Mouse (Mus musculus) MEL (cell line): ENCODE measurements at regions not wholly inside any gene's neighbourhood (a gene's known extent, or its start where the extent isn't known, plus 50 kb on each side); places are given as distances from the start of the nearest gene placed in this dataset.

Experiments
- DNase-seq: peaks from one replicate; pipeline ENCODE4 v3.0.0; 2011; ENCODE audit warnings: low read depth, low spot score
- H3K27ac ChIP-seq: 2 replicates; pipeline ENCODE4 v1.5.1; 2012; ENCODE audit warnings: low read depth, mild to moderate bottlenecking, control low read depth, low read length, moderate library complexity; ENCODE audit not compliant: control insufficient read depth
- H3K27me3 ChIP-seq, 2 experiments: fragments of 150-350 bp in 1 of 2; sonication (generic) in 1 of 2; 2 replicates each; pipeline ENCODE4 v1.6.1; 2012; ENCODE audit warnings: low read length in 2 of 2, mild to moderate bottlenecking in 2 of 2, improper control_type of control experiment in 1 of 2, moderate library complexity in 1 of 2; ENCODE audit not compliant: insufficient read depth in 2 of 2, control insufficient read depth in 1 of 2
- H3K36me3 ChIP-seq, 2 experiments: 2 replicates each; pipeline ENCODE4 v1.6.1; 2012 to 2014; ENCODE audit warnings: low read length in 2 of 2, improper control_type of control experiment in 1 of 2, inconsistent platforms in 1 of 2, mild to moderate bottlenecking in 1 of 2; ENCODE audit not compliant: insufficient read depth in 2 of 2, control insufficient read depth in 1 of 2
- H3K4me1 ChIP-seq, 2 experiments: fragments of 150-350 bp in 1 of 2; sonication (generic) in 1 of 2; 2 replicates each; pipeline ENCODE4 v1.6.1; 2012; ENCODE audit warnings: low read length in 2 of 2, improper control_type of control experiment in 1 of 2, mild to moderate bottlenecking in 1 of 2; ENCODE audit not compliant: insufficient read depth in 2 of 2, control insufficient read depth in 1 of 2
- H3K4me3 ChIP-seq, 2 experiments: fragments of 150-350 bp in 1 of 2; sonication (generic) in 1 of 2; 2 replicates each; pipeline ENCODE4 v1.5.1; 2012; ENCODE audit warnings: low read depth in 2 of 2, low read length in 2 of 2, mild to moderate bottlenecking in 2 of 2, moderate library complexity in 2 of 2, control low read depth in 1 of 2, improper control_type of control experiment in 1 of 2; ENCODE audit not compliant: control insufficient read depth in 1 of 2, insufficient read depth in 1 of 2
- H3K79me2 ChIP-seq: 2 replicates; pipeline ENCODE4 v1.6.1; 2012; ENCODE audit warnings: mild to moderate bottlenecking, low read length, moderate library complexity; ENCODE audit not compliant: control insufficient read depth, poor library complexity, insufficient read depth
- H3K9ac ChIP-seq: 2 replicates; pipeline ENCODE4 v1.6.1; 2012; ENCODE audit warnings: low read depth, mild to moderate bottlenecking, control low read depth, low read length, moderate library complexity; ENCODE audit not compliant: control insufficient read depth, poor library complexity, severe bottlenecking
- H3K9me3 ChIP-seq: fragments of 150-350 bp; sonication (generic); replicated peaks from 2 replicates; pipeline ENCODE4 v1.6.1; 2012; ENCODE audit warnings: mild to moderate bottlenecking, low read length, improper control_type of control experiment, moderate library complexity; ENCODE audit not compliant: insufficient read depth
- BHLHE40 ChIP-seq: IDR thresholded peaks from 2 replicates; pipeline ENCODE4 v1.6.1; 2012; ENCODE audit warnings: low read depth, mild to moderate bottlenecking, inconsistent platforms, low read length, improper control_type of control experiment, borderline replicate concordance
- CHD1 ChIP-seq: IDR thresholded peaks from 2 replicates; pipeline ENCODE4 v1.6.1; 2012; ENCODE audit warnings: low read depth, mild to moderate bottlenecking, inconsistent platforms, low read length, improper control_type of control experiment
- CTCF ChIP-seq, 3 experiments: IDR thresholded peaks in 2 of 3; conservative IDR thresholded peaks in 1 of 3; 2 replicates each; pipeline ENCODE4 v1.5.1; 2011 to 2012; ENCODE audit warnings: low read length in 3 of 3, low read depth in 2 of 3, mild to moderate bottlenecking in 2 of 3, improper control_type of control experiment in 1 of 3, inconsistent platforms in 1 of 3, mixed read lengths in 1 of 3, moderate library complexity in 1 of 3; ENCODE audit not compliant: control insufficient read depth in 1 of 3, insufficient read depth in 1 of 3, poor library complexity in 1 of 3, severe bottlenecking in 1 of 3
- E2F4 ChIP-seq: IDR thresholded peaks from 2 replicates; pipeline ENCODE4 v1.6.1; 2011; ENCODE audit warnings: low read depth, low read length, improper control_type of control experiment, borderline replicate concordance
- EP300 ChIP-seq, 2 experiments: IDR thresholded peaks; 2 replicates each; pipeline ENCODE4 v1.6.1; 2011; ENCODE audit warnings: improper control_type of control experiment in 2 of 2, low read length in 2 of 2, low read depth in 1 of 2, mild to moderate bottlenecking in 1 of 2
- ETS1 ChIP-seq: IDR thresholded peaks from 2 replicates; pipeline ENCODE4 v1.6.1; 2012; ENCODE audit warnings: low read depth, mild to moderate bottlenecking, inconsistent platforms, low read length, improper control_type of control experiment, moderate library complexity
- GABPA ChIP-seq: IDR thresholded peaks from 2 replicates; pipeline ENCODE4 v1.6.1; 2012; ENCODE audit warnings: low read depth, mild to moderate bottlenecking, inconsistent platforms, low read length, improper control_type of control experiment, moderate library complexity
- GATA1 ChIP-seq: IDR thresholded peaks from 2 replicates; pipeline ENCODE4 v1.6.1; 2011; ENCODE audit warnings: low read depth, low read length, improper control_type of control experiment
- KAT2A ChIP-seq: conservative IDR thresholded peaks from 2 replicates; pipeline ENCODE4 v1.6.1; 2012; ENCODE audit warnings: low read depth, low read length, improper control_type of control experiment, inconsistent platforms
- MAFK ChIP-seq: IDR thresholded peaks from 2 replicates; pipeline ENCODE4 v1.6.1; 2011; ENCODE audit warnings: low read depth, mild to moderate bottlenecking, low read length, improper control_type of control experiment, borderline replicate concordance
- MAX ChIP-seq: IDR thresholded peaks from 2 replicates; pipeline ENCODE4 v1.6.1; 2011; ENCODE audit warnings: low read length, improper control_type of control experiment
- MXI1 ChIP-seq: IDR thresholded peaks from 2 replicates; pipeline ENCODE4 v1.6.1; 2011; ENCODE audit warnings: mild to moderate bottlenecking, low read depth, low read length, improper control_type of control experiment
- MYC ChIP-seq: IDR thresholded peaks from 2 replicates; pipeline ENCODE4 v1.6.1; 2011; ENCODE audit warnings: low read depth, mild to moderate bottlenecking, low read length, improper control_type of control experiment, moderate library complexity
- NELFE ChIP-seq: IDR thresholded peaks from 2 replicates; pipeline ENCODE4 v1.6.1; 2011; ENCODE audit warnings: low read depth, low read length, improper control_type of control experiment
- POLR2A ChIP-seq, 2 experiments: IDR thresholded peaks; 2 replicates each; pipeline ENCODE4 v1.6.1; 2011 to 2012; ENCODE audit warnings: low read length in 2 of 2, mild to moderate bottlenecking in 2 of 2, control low read depth in 1 of 2, improper control_type of control experiment in 1 of 2, low read depth in 1 of 2, moderate library complexity in 1 of 2; ENCODE audit not compliant: control insufficient read depth in 1 of 2, insufficient read depth in 1 of 2, poor library complexity in 1 of 2
- POLR2AphosphoS5 ChIP-seq: IDR thresholded peaks from 2 replicates; pipeline ENCODE4 v1.6.1; 2012; ENCODE audit warnings: low read depth, borderline replicate concordance, mild to moderate bottlenecking, inconsistent platforms, low read length, moderate library complexity, mixed read lengths
- RAD21 ChIP-seq: IDR thresholded peaks from 2 replicates; pipeline ENCODE4 v1.6.1; 2011; ENCODE audit warnings: mild to moderate bottlenecking, low read depth, low read length, improper control_type of control experiment
- TAL1 ChIP-seq: IDR thresholded peaks from 2 replicates; pipeline ENCODE4 v1.6.1; 2012; ENCODE audit warnings: mild to moderate bottlenecking, inconsistent platforms, low read length, moderate library complexity, mixed read lengths
- TCF12 ChIP-seq: IDR thresholded peaks from 2 replicates; pipeline ENCODE4 v1.6.1; 2014; ENCODE audit warnings: low read depth, mild to moderate bottlenecking, inconsistent platforms, low read length, improper control_type of control experiment, moderate library complexity
- ZC3H11A ChIP-seq: IDR thresholded peaks from 2 replicates; pipeline ENCODE4 v1.6.1; 2012; ENCODE audit warnings: low read depth, mild to moderate bottlenecking, inconsistent platforms, low read length, improper control_type of control experiment
- ZMIZ1 ChIP-seq: IDR thresholded peaks from 2 replicates; pipeline ENCODE4 v1.6.1; 2012; ENCODE audit warnings: low read depth, mild to moderate bottlenecking, inconsistent platforms, low read length, improper control_type of control experiment, moderate library complexity
- ZNF384 ChIP-seq: IDR thresholded peaks from 2 replicates; pipeline ENCODE4 v1.6.1; 2012; ENCODE audit warnings: low read depth, mild to moderate bottlenecking, inconsistent platforms, low read length, improper control_type of control experiment

- no peaks in the 10 kb centered on the region; a peak in 2 of 4 replicates for H3K27me3 ChIP-seq
- no peaks in the 10 kb centered on the region; a peak in 1 of 4 replicates for H3K36me3 ChIP-seq
- H3K27ac ChIP-seq: no peak overlapping the region
- H3K9ac ChIP-seq: no peak overlapping the region
- no peaks in the 10 kb centered on the region for H3K9me3 ChIP-seq
- TF ChIP-seq MYC: no peak
- no peak for TF ChIP-seq MAX
- no peak for TF ChIP-seq RAD21
- no peak overlapping the region for H3K4me3 ChIP-seq
- no peaks in the 10 kb centered on the region for H3K4me1 ChIP-seq
- H3K79me2 ChIP-seq: no peaks in the 10 kb centered on the region
- no peak for DNase-seq
Measured at GRCm38 (mm10) chr9:25413873-25414272, 67.5 kb upstream of the Eepd1 start.

GRCm38 (mm10) chr9:25414315-25414714 lies 67.0 kb upstream of the Eepd1 start:
- Histone ChIP-seq H3K36me3 (no peaks in the 10 kb centered on the region; a peak in 1 of 4 replicates), H3K79me2 (no peaks in the 10 kb centered on the region), H3K27ac (no peak overlapping the region)

GRCm38 (mm10) chr9:25426941-25427340 lies 54.4 kb upstream of the Eepd1 start:
- no peak overlapping the region for H3K4me3 ChIP-seq
- TF ChIP-seq CTCF (IDR thresholded peaks at IDR 0.05 in 2 of 3, conservative IDR thresholded peaks at IDR 0.05 in 1 of 3; ENCODE audit: control insufficient read depth in 1 of 3, insufficient read depth in 1 of 3, low read depth in 2 of 3, low read length in 3 of 3, poor library complexity in 1 of 3, severe bottlenecking in 1 of 3) (no peak), EP300 (IDR thresholded peaks at IDR 0.05; ENCODE audit: low read depth in 1 of 2, low read length in 2 of 2) (no peak), MXI1 (no peak), GABPA (no peak), CHD1 (no peak), BHLHE40 (no peak), POLR2A (IDR thresholded peaks at IDR 0.05; ENCODE audit: control insufficient read depth in 1 of 2, insufficient read depth in 1 of 2, low read depth in 1 of 2, low read length in 2 of 2, poor library complexity in 1 of 2) (no peak), POLR2AphosphoS5 (no peak), ETS1 (no peak), ZMIZ1 (no peak), NELFE (no peak)
- no peak overlapping the region for H3K27ac ChIP-seq
- no peaks in the 10 kb centered on the region for H3K4me1 ChIP-seq
- H3K9me3 ChIP-seq: no peaks in the 10 kb centered on the region
- H3K79me2 ChIP-seq: no peaks in the 10 kb centered on the region
- DNase-seq: no peak
- peaks cover 0 to 1% of the 10 kb centered on the region in 2 experiments; a peak in 1 of 4 replicates for H3K27me3 ChIP-seq
- H3K36me3 ChIP-seq: no peaks in the 10 kb centered on the region
- H3K9ac ChIP-seq: no peak overlapping the region

More at GRCm38 (mm10) chr9:25414315-25414714, 67.0 kb upstream of the Eepd1 start:
- TF ChIP-seq ZMIZ1: no peak
- no peak for TF ChIP-seq TAL1
- no peak for TF ChIP-seq CHD1
- TF ChIP-seq MAFK: no peak
- no peak for TF ChIP-seq KAT2A
- TF ChIP-seq GATA1: no peak
- TF ChIP-seq GABPA: no peak
- TF ChIP-seq RAD21: no peak
- no peak for TF ChIP-seq ZC3H11A
- TF ChIP-seq ZNF384: no peak
- TF ChIP-seq CTCF (IDR thresholded peaks at IDR 0.05 in 2 of 3, conservative IDR thresholded peaks at IDR 0.05 in 1 of 3; ENCODE audit: control insufficient read depth in 1 of 3, insufficient read depth in 1 of 3, low read depth in 2 of 3, low read length in 3 of 3, poor library complexity in 1 of 3, severe bottlenecking in 1 of 3): no peak
- no peak for TF ChIP-seq POLR2A (IDR thresholded peaks at IDR 0.05; ENCODE audit: control insufficient read depth in 1 of 2, insufficient read depth in 1 of 2, low read depth in 1 of 2, low read length in 2 of 2, poor library complexity in 1 of 2)
- TF ChIP-seq BHLHE40: no peak
- no peak for TF ChIP-seq TCF12
- TF ChIP-seq E2F4: no peak
- no peak for TF ChIP-seq MYC
- TF ChIP-seq POLR2AphosphoS5: no peak
- Histone ChIP-seq H3K4me1 (no peaks in the 10 kb centered on the region), H3K4me3 (no peak overlapping the region), H3K27me3 (no peaks in the 10 kb centered on the region; a peak in 2 of 4 replicates), H3K9ac (no peak overlapping the region), H3K9me3 (no peaks in the 10 kb centered on the region)
- no peak for DNase-seq
